Mouse (Mus musculus) stomach, postnatal 0 days (tissue): ENCODE measurements at regions not wholly inside any gene's neighbourhood (a gene's known extent, or its start where the extent isn't known, plus 50 kb on each side); places are given as distances from the start of the nearest gene placed in this dataset.

Source experiments
- CTCF ChIP-seq: IDR thresholded peaks from 2 replicates; pipeline ENCODE4 v1.5.1; 2016; ENCODE audit warnings: antibody characterized with exemption, low read depth, mild to moderate bottlenecking, moderate library complexity
- EP300 ChIP-seq: optimal IDR thresholded peaks from 2 replicates; pipeline ENCODE3; 2016; ENCODE audit warnings: antibody characterized with exemption

- TF ChIP-seq CTCF (no peak), EP300 (no peak)
Measured at GRCm38 (mm10) chr7:37388843-37389702, 384.4 kb downstream of the Zfp536 start.
